Mouse (Mus musculus): ENCODE measurements at regions not wholly inside any gene's neighbourhood (a gene's known extent, or its start where the extent isn't known, plus 50 kb on each side); places are given as distances from the start of the nearest gene placed in this dataset.
A peak's percentile ranks its signal among the peaks of the same experiment; 100 is the strongest.

GRCm38 (mm10) chr14:14596057-14596809, 105.8 kb upstream of the Slc4a7 start:
- DNase-seq = no peak

DNA sequence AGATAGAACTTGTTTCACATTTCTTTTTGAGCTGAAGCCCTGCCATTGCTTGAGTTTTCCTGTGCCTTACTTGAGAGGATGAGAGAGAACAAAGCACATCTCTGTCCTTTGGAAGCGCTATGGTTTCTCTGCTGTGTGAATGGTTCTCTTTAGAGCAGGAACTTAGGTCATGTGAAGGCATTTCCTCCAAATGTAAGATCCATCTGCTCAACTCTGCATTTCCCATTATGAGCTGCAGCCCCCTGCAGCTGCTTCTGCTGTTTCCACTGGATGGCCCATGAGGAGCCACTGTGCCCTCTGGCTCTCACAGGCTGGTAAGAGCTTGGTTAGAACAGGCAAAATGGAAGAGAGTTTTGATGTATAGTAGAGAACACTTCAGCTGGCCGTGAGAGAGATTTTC, 102.5 kb upstream of the Slc4a7 start:
- no peak for DNase-seq

GRCm38 (mm10) chr14:14599990-14600389, 102.1 kb upstream of the Slc4a7 start:
- DNase-seq = no peak

- no peak for DNase-seq
Observed at GRCm38 (mm10) chr14:14603439-14603838, 98.6 kb upstream of the Slc4a7 start.

DNA sequence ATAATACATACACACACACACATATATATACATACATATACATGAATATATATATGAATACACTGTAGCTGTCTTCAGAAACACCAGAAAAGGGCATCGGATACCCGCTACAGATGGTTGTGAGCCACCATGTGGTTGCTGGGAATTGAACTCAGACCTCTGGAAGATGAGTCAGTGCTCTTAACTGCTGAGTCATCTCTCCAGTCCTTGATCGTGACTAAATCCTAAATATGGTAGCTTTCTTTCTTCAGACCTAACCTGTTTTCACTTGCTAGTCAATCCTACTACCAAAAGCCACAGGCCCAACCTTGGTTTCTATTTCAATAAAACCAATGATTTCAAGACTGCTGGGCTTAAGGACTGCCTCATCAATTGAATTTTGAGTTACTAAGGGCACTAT, 95.0 kb upstream of the Slc4a7 start:
- DNase-seq = no peak

DNA sequence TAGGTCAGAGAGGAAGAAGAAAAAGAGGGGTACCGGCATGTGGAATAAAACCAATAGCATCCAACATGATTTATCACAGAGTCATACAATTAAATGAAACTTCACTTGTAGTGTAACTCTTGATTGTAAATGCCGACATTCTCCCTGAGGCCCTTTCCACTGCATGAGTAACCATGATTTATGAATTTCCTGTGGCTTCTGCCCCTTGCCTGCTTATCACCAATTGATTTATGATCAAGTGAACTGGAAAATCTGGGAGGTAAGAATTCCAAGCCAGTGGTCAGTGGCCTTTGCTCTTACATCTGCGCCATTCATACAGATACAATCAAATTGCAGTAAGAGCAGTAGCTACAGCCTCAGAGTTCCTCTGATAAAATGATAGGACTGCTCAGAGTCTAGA, 89.8 kb upstream of the Slc4a7 start:
- DNase-seq = no peak

DNA sequence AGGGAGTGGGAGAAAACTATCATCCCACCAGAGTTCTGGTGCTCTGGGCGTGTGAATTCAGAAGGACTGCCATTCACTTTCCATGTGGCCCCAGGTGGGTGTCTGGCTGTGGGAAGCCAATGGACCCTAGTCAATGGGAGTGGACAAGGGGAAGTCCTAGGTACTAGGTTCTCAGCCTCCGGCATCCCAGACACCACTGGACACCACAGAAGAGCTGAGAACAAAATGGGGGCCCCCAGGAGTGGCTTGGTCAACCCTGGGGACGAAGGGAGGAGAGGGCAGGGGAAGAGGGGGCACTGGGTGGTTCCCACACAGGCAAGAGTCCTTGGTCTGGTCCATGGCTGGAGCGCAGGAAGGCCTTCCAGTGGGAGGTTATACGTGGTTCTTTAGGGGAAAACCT, 81.8 kb upstream of the Slc4a7 start:
- no peak for DNase-seq

- no peak for DNase-seq
Observed at GRCm38 (mm10) chr14:14628673-14629072, 73.4 kb upstream of the Slc4a7 start.

DNA sequence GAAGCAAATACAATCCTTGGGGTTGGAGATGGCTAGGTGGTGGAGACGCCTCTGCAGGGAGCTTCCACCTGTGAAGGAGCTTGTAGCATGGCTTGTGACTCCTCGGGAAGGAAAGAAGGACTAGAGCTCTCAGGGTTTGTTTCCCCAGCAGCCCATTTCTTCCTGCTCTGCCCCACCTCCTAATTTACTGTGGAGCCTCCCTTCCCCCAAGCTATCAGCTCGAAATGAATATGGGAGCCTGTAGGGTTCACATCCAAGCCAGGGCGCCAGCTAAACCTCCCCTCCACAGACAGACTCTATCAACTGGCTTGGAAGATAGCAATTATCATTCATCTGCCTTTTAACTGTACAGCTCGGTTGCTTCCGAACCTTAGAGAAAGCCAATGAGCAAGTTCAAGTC, 70.3 kb upstream of the Slc4a7 start:
- DNase-seq = no peak

DNA sequence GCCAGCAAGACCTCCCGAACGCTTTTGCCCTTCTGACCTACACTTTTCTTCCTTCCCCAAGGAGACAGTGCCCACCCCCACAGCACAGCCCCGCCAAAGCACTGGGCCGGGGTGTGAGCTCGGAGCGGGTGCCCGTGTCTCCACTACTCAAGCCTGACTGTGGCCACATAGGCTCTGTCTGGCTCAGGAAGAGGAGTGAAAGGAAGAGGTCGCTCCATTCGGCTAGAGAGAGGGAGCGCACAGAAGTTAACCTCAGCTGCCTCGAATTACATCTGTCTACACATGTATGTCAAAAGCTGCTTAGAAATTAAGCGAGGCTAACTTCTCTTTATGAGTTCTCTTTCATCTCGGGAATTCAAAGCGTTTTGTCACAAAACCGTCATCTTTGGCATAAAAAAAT, 69.6 kb upstream of the Slc4a7 start:
- DNase-seq = peak; percentile 9

DNA sequence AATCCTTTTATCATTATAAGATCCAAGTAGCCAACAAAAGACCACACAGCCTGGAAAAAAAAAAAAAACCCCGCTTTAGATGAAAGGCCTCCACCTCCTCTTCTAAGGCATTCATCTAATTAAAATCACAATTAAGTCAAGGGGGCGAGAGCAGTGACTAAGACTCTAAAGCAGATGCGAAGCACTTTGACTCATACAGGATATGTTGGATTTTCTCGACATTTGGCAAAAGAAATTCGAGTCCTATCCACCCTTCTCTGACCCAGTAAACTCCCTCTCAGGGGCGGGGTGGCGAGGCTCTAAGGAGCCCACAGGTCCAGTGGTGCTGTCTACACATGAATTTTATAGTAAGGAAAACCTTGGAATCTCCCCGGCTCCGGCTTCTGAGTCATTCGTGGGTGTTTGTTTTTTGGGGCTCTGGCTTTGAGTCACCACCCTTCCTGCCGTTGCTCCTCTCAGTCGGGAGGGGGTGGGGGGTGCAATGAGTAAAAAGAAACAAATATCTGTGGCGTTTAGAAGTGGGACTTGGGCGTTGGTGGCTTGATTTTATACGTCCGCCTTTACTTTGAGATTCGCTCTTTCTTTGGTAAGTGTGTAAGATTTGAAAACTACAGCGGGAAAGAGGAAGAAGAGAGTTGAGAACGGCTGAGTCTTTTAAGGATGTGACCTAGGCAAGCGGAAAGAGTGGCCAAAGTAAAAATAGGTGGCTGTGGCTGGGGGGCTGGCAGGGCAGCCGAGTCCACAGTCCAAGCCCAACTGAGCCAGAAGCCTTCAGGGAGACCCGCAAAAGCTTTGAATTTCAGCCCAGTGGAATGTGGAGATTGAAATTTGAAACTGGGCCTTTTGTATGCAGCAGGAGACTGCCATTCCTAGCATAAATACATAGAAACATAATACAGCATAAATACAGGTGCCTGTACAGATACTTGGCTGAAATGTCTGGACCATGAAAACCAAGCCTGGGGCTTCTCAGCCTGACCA, 68.8 kb upstream of the Slc4a7 start:
- DNase-seq = peak; percentile 47

DNA sequence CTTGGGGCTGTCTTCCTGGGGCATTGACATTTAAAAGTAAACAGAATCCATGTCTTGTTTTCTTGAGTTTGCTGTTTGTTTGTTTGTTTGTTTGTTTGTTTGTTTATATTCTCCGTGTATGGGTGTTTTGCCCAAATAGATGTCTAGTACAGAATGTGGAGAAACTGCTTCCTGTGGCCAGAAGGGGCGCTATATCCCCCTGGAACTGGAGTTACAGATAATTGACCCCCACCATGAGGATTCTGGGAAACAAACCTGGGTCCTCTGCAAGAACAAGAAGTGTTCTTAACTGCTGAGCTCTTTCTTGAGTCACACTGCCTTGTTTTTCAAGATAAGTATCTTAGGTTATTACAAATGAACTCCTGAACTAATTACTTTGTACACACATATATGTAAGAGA, 68.1 kb upstream of the Slc4a7 start:
- DNase-seq = no peak

GRCm38 (mm10) chr14:14639102-14640015, 62.7 kb upstream of the Slc4a7 start:
- DNase-seq = no peak

- DNase-seq = no peak
Observed at GRCm38 (mm10) chr14:14640023-14640441, 62.0 kb upstream of the Slc4a7 start.

GRCm38 (mm10) chr14:14640557-14640956, 61.5 kb upstream of the Slc4a7 start:
- no peak for DNase-seq

DNA sequence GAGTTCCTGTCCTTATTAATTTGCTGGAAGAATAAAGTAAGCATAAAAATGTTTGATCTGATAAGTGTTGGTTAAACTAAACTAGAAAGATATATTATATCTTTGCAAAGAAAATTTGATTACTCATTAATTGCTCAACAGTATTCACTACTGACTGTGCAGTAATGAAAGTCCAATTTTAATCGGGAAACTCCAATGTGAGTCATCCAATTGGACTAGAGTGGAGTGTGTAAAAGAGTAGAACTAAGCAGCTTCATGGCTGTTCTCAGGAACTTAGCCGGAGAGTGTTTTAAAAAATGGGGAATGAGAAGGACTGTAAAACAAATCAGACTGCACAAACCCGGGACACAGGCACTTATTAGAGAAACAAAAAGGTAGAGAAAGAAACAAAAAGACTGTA, 58.5 kb upstream of the Slc4a7 start:
- DNase-seq = no peak

- no peak for DNase-seq
Observed at GRCm38 (mm10) chr14:14645084-14645483, 57.0 kb upstream of the Slc4a7 start.
